Mouse (Mus musculus) midbrain, embryonic 12.5 days (tissue): ENCODE measurements around the gene Gpank1. TPM values are rescaled to one million over a fixed set of nuclear protein-coding genes. Genes with fewer than 3 reads are reported as not detected.

Experiments
- ATAC-seq: fragments of 200-750 bp; cut with Nextera tagmentation; 2 replicates; pipeline ENCODE4 v1.8.0; 2017; ENCODE audit warnings: low read depth, moderate TSS enrichment, moderate library complexity; ENCODE audit not compliant: low FRiP score
- H3K27ac ChIP-seq: fragments of 300-500 bp; sonication (generic); replicated peaks from 2 replicates; pipeline ENCODE4 v1.5.1; 2016; ENCODE audit warnings: mild to moderate bottlenecking
- H3K27me3 ChIP-seq: fragments of 300-500 bp; sonication (generic); 2 replicates; pipeline ENCODE4 v1.6.1; 2016; ENCODE audit warnings: mild to moderate bottlenecking
- H3K36me3 ChIP-seq: fragments of 300-500 bp; sonication (generic); 2 replicates; pipeline ENCODE4 v1.6.1; 2016
- H3K4me1 ChIP-seq: fragments of 300-500 bp; sonication (generic); 2 replicates; pipeline ENCODE4 v1.6.1; 2016
- H3K4me2 ChIP-seq: fragments of 300-500 bp; sonication (generic); replicated peaks from 2 replicates; pipeline ENCODE4 v1.6.1; 2016; ENCODE audit warnings: mild to moderate bottlenecking, moderate library complexity
- H3K4me3 ChIP-seq: fragments of 300-500 bp; sonication (generic); 2 replicates; pipeline ENCODE4 v1.5.1; 2016; ENCODE audit warnings: mild to moderate bottlenecking
- H3K9ac ChIP-seq: fragments of 300-500 bp; sonication (generic); replicated peaks from 2 replicates; pipeline ENCODE4 v1.6.1; 2016; ENCODE audit warnings: mild to moderate bottlenecking, moderate library complexity
- H3K9me3 ChIP-seq: fragments of 300-500 bp; sonication (generic); 2 replicates; pipeline ENCODE4 v1.6.1; 2016; ENCODE audit warnings: mild to moderate bottlenecking
- WGBS: fragments of 180-500 bp; shearing (Covaris S2); methylation state at CpG from one replicate; pipeline ENCODE4 v1.1.7; 2016; 5-methylcytosine and 5-hydroxymethylcytosine counted together
- polyA plus RNA-seq: library from polyadenylated mRNA; unstranded; fragments of >200 nt; fragmentation: Nextera tagmentation; extraction: Ambion mirVana; gene quantifications from 2 replicates; pipeline ENCODE4 v1.2.1, GENCODE M21; 2016

Gpank1 gene
- polyA plus RNA-seq, 1 experiment from 2014 or later = 26.4 TPM

- Histone ChIP-seq H3K27ac (no peak overlapping the region), H3K4me2 (no peak overlapping the region), H3K9ac (no peak overlapping the region), H3K36me3 (peaks cover 20% of the 10 kb centered on the region), H3K9me3 (no peaks in the 10 kb centered on the region), H3K4me3 (no peak overlapping the region), H3K4me1 (peaks cover 13% of the 10 kb centered on the region), H3K27me3 (no peaks in the 10 kb centered on the region)
- no peak for ATAC-seq
- 54% methylated on average over 2 of the region's 2 CpGs for WGBS
Observed at GRCm38 (mm10) chr17:35088151-35088550, 33.1 kb upstream of the Gpank1 start.

- Histone ChIP-seq H3K4me2 (peak within 1 kb of the TSS; percentile 59), H3K9me3 (no peaks in the 10 kb centered on the region), H3K4me1 (peaks cover 13% of the 10 kb centered on the region), H3K36me3 (peaks cover 23% of the 10 kb centered on the region), H3K9ac (peak within 1 kb of the TSS; percentile 82), H3K27me3 (no peaks in the 10 kb centered on the region), H3K27ac (peak within 1 kb of the TSS; percentile 97), H3K4me3 (peak within 1 kb of the TSS; percentile 68)
- peak; percentile 98 for ATAC-seq
- WGBS = 4% methylated on average over 66 of the region's 67 CpGs
Observed at GRCm38 (mm10) chr17:35088825-35089644, 32.2 kb upstream of the Gpank1 start, which contains the start of gene Abhd16a. Abhd16a (plus strand) TSS chr17:35089263.

GRCm38 (mm10) chr17:35090166-35090932, 30.9 kb upstream of the Gpank1 start:
- no peak for ATAC-seq
- Histone ChIP-seq H3K36me3 (peaks cover 33% of the 10 kb centered on the region), H3K9ac (peak overlapping the region; percentile 82), H3K27me3 (no peaks in the 10 kb centered on the region), H3K4me1 (peaks cover 13% of the 10 kb centered on the region), H3K27ac (no peak overlapping the region), H3K9me3 (no peaks in the 10 kb centered on the region), H3K4me2 (peak overlapping the region; percentile 59), H3K4me3 (peak overlapping the region; percentile 68)
- 74% methylated on average over 8 of the region's 8 CpGs for WGBS

GRCm38 (mm10) chr17:35092403-35093198, 28.7 kb upstream of the Gpank1 start:
- H3K4me3 ChIP-seq = no peak overlapping the region
- peaks cover 54% of the 10 kb centered on the region for H3K36me3 ChIP-seq
- H3K9me3 ChIP-seq = no peaks in the 10 kb centered on the region
- ATAC-seq = no peak
- no peak overlapping the region for H3K4me2 ChIP-seq
- no peak overlapping the region for H3K27ac ChIP-seq
- no peaks in the 10 kb centered on the region for H3K27me3 ChIP-seq
- H3K9ac ChIP-seq = no peak overlapping the region
- H3K4me1 ChIP-seq = peaks cover 13% of the 10 kb centered on the region
- 91% methylated on average over 14 of the region's 14 CpGs for WGBS

- Histone ChIP-seq H3K9me3 (no peaks in the 10 kb centered on the region), H3K4me1 (peaks cover 12% of the 10 kb centered on the region), H3K9ac (no peak overlapping the region), H3K36me3 (peaks cover 75% of the 10 kb centered on the region), H3K4me2 (no peak overlapping the region), H3K27me3 (no peaks in the 10 kb centered on the region), H3K4me3 (no peak overlapping the region), H3K27ac (no peak overlapping the region)
- ATAC-seq = no peak
- WGBS = 91% methylated on average over 15 of the region's 15 CpGs
Observed at GRCm38 (mm10) chr17:35094475-35095365, 26.5 kb upstream of the Gpank1 start.

GRCm38 (mm10) chr17:35096597-35096996, 24.7 kb upstream of the Gpank1 start:
- 87% methylated on average over 12 of the region's 12 CpGs for whole genome bisulfite sequencing

GRCm38 (mm10) chr17:35097164-35097655, 24.0 kb upstream of the Gpank1 start:
- Histone ChIP-seq H3K4me2 (no peak overlapping the region), H3K9me3 (no peaks in the 10 kb centered on the region), H3K27ac (no peak overlapping the region), H3K4me1 (no peaks in the 10 kb centered on the region), H3K36me3 (peaks cover 89% of the 10 kb centered on the region), H3K4me3 (no peak overlapping the region), H3K27me3 (no peaks in the 10 kb centered on the region), H3K9ac (no peak overlapping the region)
- ATAC-seq = no peak
- WGBS = 71% methylated on average over 12 of the region's 12 CpGs

More at GRCm38 (mm10) chr17:35096597-35096996, 24.7 kb upstream of the Gpank1 start:
- H3K27me3 ChIP-seq = no peaks in the 10 kb centered on the region
- ATAC-seq = no peak
- H3K27ac ChIP-seq = no peak overlapping the region
- peaks cover 89% of the 10 kb centered on the region for H3K36me3 ChIP-seq
- 0 out of 2 replicates have a peak overlapping the region, but pooled peaks have one; percentile 34 for H3K9ac ChIP-seq
- no peaks in the 10 kb centered on the region for H3K9me3 ChIP-seq
- H3K4me3 ChIP-seq = no peak overlapping the region
- no peaks in the 10 kb centered on the region for H3K4me1 ChIP-seq
- no peak overlapping the region for H3K4me2 ChIP-seq

GRCm38 (mm10) chr17:35100196-35100765, 21.0 kb upstream of the Gpank1 start:
- no peak overlapping the region for H3K4me3 ChIP-seq
- no peak overlapping the region for H3K4me2 ChIP-seq
- 83% methylated on average over 10 of the region's 10 CpGs for WGBS
- no peak overlapping the region for H3K27ac ChIP-seq
- H3K9me3 ChIP-seq = no peaks in the 10 kb centered on the region
- no peak for ATAC-seq
- H3K36me3 ChIP-seq = peaks cover 84% of the 10 kb centered on the region
- no peak overlapping the region for H3K9ac ChIP-seq
- no peaks in the 10 kb centered on the region for H3K4me1 ChIP-seq
- H3K27me3 ChIP-seq = no peaks in the 10 kb centered on the region

GRCm38 (mm10) chr17:35101161-35101560, 20.1 kb upstream of the Gpank1 start:
- Histone ChIP-seq H3K27me3 (no peaks in the 10 kb centered on the region), H3K36me3 (peaks cover 77% of the 10 kb centered on the region), H3K9ac (no peak overlapping the region)

GRCm38 (mm10) chr17:35102299-35102698, 19.0 kb upstream of the Gpank1 start:
- H3K4me2 ChIP-seq = no peak overlapping the region
- H3K27ac ChIP-seq = no peak overlapping the region
- H3K9me3 ChIP-seq = no peaks in the 10 kb centered on the region
- H3K36me3 ChIP-seq = peaks cover 66% of the 10 kb centered on the region
- no peaks in the 10 kb centered on the region for H3K27me3 ChIP-seq
- no peak for ATAC-seq
- no peak overlapping the region for H3K4me3 ChIP-seq
- no peak overlapping the region for H3K9ac ChIP-seq
- WGBS = 80% methylated on average over 8 of the region's 8 CpGs
- H3K4me1 ChIP-seq = peaks cover 10% of the 10 kb centered on the region

More at GRCm38 (mm10) chr17:35101161-35101560, 20.1 kb upstream of the Gpank1 start:
- no peak overlapping the region for H3K4me3 ChIP-seq
- WGBS = 92% methylated on average over 11 of the region's 11 CpGs
- no peak overlapping the region for H3K27ac ChIP-seq
- H3K4me1 ChIP-seq = peaks cover 8% of the 10 kb centered on the region
- H3K9me3 ChIP-seq = no peaks in the 10 kb centered on the region
- H3K4me2 ChIP-seq = no peak overlapping the region
- no peak for ATAC-seq
